Mouse (Mus musculus): Measurements from ENCODE around the gene Crtc1. TPM values are rescaled to one million over a fixed set of nuclear protein-coding genes. Genes with fewer than 3 reads are reported as not detected.
A peak's percentile ranks its signal among the peaks of the same experiment; 100 is the strongest.

The Crtc1 gene
- total and polyA plus RNA-seq, 2 experiments from 2014 or later, result 39.3 to 54.0 TPM

GRCm38 (mm10) chr8:70409019-70409418 is 30.4 kb downstream of the Crtc1 start:
- DNase-seq (ENCODE audit: low spot score), result no peak
- no peak overlapping the region for H3K4me2 ChIP-seq (ENCODE audit: low read depth, low read length)
- no peak for TF ChIP-seq CTCF (IDR thresholded peaks at IDR 0.05; ENCODE audit: low read depth)
- H3K4me1 ChIP-seq (ENCODE audit: insufficient read depth, low read length), result peaks cover 14% of the 10 kb centered on the region
- no peak overlapping the region for H3K4me3 ChIP-seq (ENCODE audit: low read length)
- ATAC-seq, result no peak
- peak overlapping the region; percentile 7; the same call in 1 of the 2 replicates for H3K9ac ChIP-seq (replicated peaks; ENCODE audit: low read length)
- WGBS, result 70% methylated on average over 10 of the region's 10 CpGs
- H3K36me3 ChIP-seq (ENCODE audit: insufficient read depth, low read length), result 0 out of 2 replicates have a peak, but pooled peaks cover 3% of the 10 kb centered on the region
- peak overlapping the region; percentile 57; the same call in 1 of the 2 replicates for H3K27ac ChIP-seq
- no peaks in the 10 kb centered on the region for H3K27me3 ChIP-seq (ENCODE audit: insufficient read depth, low read length)
- H3K9me3 ChIP-seq (ENCODE audit: low read length), result no peaks in the 10 kb centered on the region

- WGBS, result 17% methylated on average over 6 of the region's 6 CpGs
- Histone ChIP-seq H3K36me3 (ENCODE audit: insufficient read depth, low read length) (0 out of 2 replicates have a peak, but pooled peaks cover 4% of the 10 kb centered on the region), H3K9ac (replicated peaks; ENCODE audit: low read length) (0 out of 2 replicates have a peak overlapping the region, but pooled peaks have one; percentile 7), H3K9me3 (ENCODE audit: low read length) (no peaks in the 10 kb centered on the region), H3K4me2 (ENCODE audit: low read depth, low read length) (no peak overlapping the region), H3K27ac (peak overlapping the region; percentile 57; the same call in 1 of the 2 replicates), H3K27me3 (ENCODE audit: insufficient read depth, low read length) (no peaks in the 10 kb centered on the region), H3K4me3 (ENCODE audit: low read length) (no peak overlapping the region), H3K4me1 (ENCODE audit: insufficient read depth, low read length) (peaks cover 14% of the 10 kb centered on the region)
- TF ChIP-seq CTCF (IDR thresholded peaks at IDR 0.05; ENCODE audit: low read depth), result no peak
- ATAC-seq (peak; percentile 60), DNase-seq (ENCODE audit: low spot score) (peak; percentile 68)
These were observed 31.1 kb downstream of the Crtc1 start for GRCm38 (mm10) chr8:70408301-70408700.

GRCm38 (mm10) chr8:70406427-70407069 is 32.8 kb downstream of the Crtc1 start:
- Histone ChIP-seq H3K4me3 (ENCODE audit: low read length) (no peak overlapping the region), H3K27ac (no peak overlapping the region), H3K4me1 (ENCODE audit: insufficient read depth, low read length) (peaks cover 14% of the 10 kb centered on the region), H3K36me3 (ENCODE audit: insufficient read depth, low read length) (peaks cover 9% of the 10 kb centered on the region; the same call in 1 of the 2 replicates), H3K27me3 (ENCODE audit: insufficient read depth, low read length) (no peaks in the 10 kb centered on the region), H3K9me3 (ENCODE audit: low read length) (no peaks in the 10 kb centered on the region), H3K9ac (replicated peaks; ENCODE audit: low read length) (no peak overlapping the region), H3K4me2 (ENCODE audit: low read depth, low read length) (no peak overlapping the region)
- DNase-seq (ENCODE audit: low spot score), result no peak
- 77% methylated on average over 11 of the region's 11 CpGs for WGBS
- TF ChIP-seq CTCF (IDR thresholded peaks at IDR 0.05; ENCODE audit: low read depth), result no peak
- ATAC-seq, result no peak

GRCm38 (mm10) chr8:70405189-70405588 is 34.2 kb downstream of the Crtc1 start:
- Histone ChIP-seq H3K27me3 (ENCODE audit: insufficient read depth, low read length) (no peaks in the 10 kb centered on the region), H3K4me1 (ENCODE audit: insufficient read depth, low read length) (peaks cover 11% of the 10 kb centered on the region), H3K4me3 (ENCODE audit: low read length) (no peak overlapping the region), H3K36me3 (ENCODE audit: insufficient read depth, low read length) (peaks cover 9% of the 10 kb centered on the region; the same call in 1 of the 2 replicates), H3K27ac (no peak overlapping the region), H3K4me2 (ENCODE audit: low read depth, low read length) (no peak overlapping the region), H3K9ac (replicated peaks; ENCODE audit: low read length) (no peak overlapping the region), H3K9me3 (ENCODE audit: low read length) (no peaks in the 10 kb centered on the region)
- ATAC-seq (no peak), DNase-seq (ENCODE audit: low spot score) (no peak)
- 69% methylated on average over 7 of the region's 7 CpGs for WGBS
- no peak for TF ChIP-seq CTCF (IDR thresholded peaks at IDR 0.05; ENCODE audit: low read depth)

GRCm38 (mm10) chr8:70404212-70404611 is 35.2 kb downstream of the Crtc1 start:
- no peaks in the 10 kb centered on the region for H3K27me3 ChIP-seq (ENCODE audit: insufficient read depth, low read length)
- DNase-seq (ENCODE audit: low spot score), result no peak
- peaks cover 11% of the 10 kb centered on the region for H3K4me1 ChIP-seq (ENCODE audit: insufficient read depth, low read length)
- H3K36me3 ChIP-seq (ENCODE audit: insufficient read depth, low read length), result peaks cover 9% of the 10 kb centered on the region; the same call in 1 of the 2 replicates
- ATAC-seq, result no peak
- no peak overlapping the region for H3K27ac ChIP-seq
- H3K4me3 ChIP-seq (ENCODE audit: low read length), result no peak overlapping the region
- H3K9me3 ChIP-seq (ENCODE audit: low read length), result no peaks in the 10 kb centered on the region
- no peak; the same call in 1 of the 2 replicates for TF ChIP-seq CTCF (IDR thresholded peaks at IDR 0.05; ENCODE audit: low read depth)
- H3K9ac ChIP-seq (replicated peaks; ENCODE audit: low read length), result no peak overlapping the region
- 96% methylated on average over 3 of the region's 3 CpGs for WGBS
- no peak overlapping the region for H3K4me2 ChIP-seq (ENCODE audit: low read depth, low read length)

- Histone ChIP-seq H3K27me3 (ENCODE audit: insufficient read depth, low read length) (no peaks in the 10 kb centered on the region), H3K9me3 (ENCODE audit: low read length) (no peaks in the 10 kb centered on the region), H3K36me3 (ENCODE audit: insufficient read depth, low read length) (peaks cover 9% of the 10 kb centered on the region; the same call in 1 of the 2 replicates), H3K4me2 (ENCODE audit: low read depth, low read length) (no peak overlapping the region), H3K4me1 (ENCODE audit: insufficient read depth, low read length) (no peaks in the 10 kb centered on the region), H3K9ac (replicated peaks; ENCODE audit: low read length) (no peak overlapping the region), H3K27ac (peak overlapping the region; percentile 54; the same call in 1 of the 2 replicates), H3K4me3 (ENCODE audit: low read length) (no peak overlapping the region)
- DNase-seq (ENCODE audit: low spot score) (no peak), ATAC-seq (0 out of 2 replicates have a peak, but pooled peaks have one; percentile 3)
- 73% methylated on average over 16 of the region's 16 CpGs for WGBS
- TF ChIP-seq CTCF (IDR thresholded peaks at IDR 0.05; ENCODE audit: low read depth), result no peak
These were observed 41.5 kb downstream of the Crtc1 start for GRCm38 (mm10) chr8:70397611-70398563.
